Mouse (Mus musculus) frontal cortex, postnatal 36 days (tissue): Measurements from ENCODE around the gene Fezf1.

Experiments used
- DNase-seq, 2 experiments: peaks; one replicate each; pipeline ENCODE4 v3.0.0; 2022; ENCODE audit warnings: low spot score in 2 of 2

Fezf1 gene

GRCm38 (mm10) chr6:23247512-23248312 lies 450 bp downstream of the Fezf1 start:
- no peak for DNase-seq

GRCm38 (mm10) chr6:23246790-23247511 lies 1.2 kb downstream of the Fezf1 start:
- DNase-seq, result no peak

GRCm38 (mm10) chr6:23246061-23246789 lies 1.9 kb downstream of the Fezf1 start:
- no peak for DNase-seq

GRCm38 (mm10) chr6:23245545-23246011 lies 2.6 kb downstream of the Fezf1 start:
- no peak for DNase-seq

- no peak for DNase-seq
These were observed 3.0 kb downstream of the Fezf1 start for GRCm38 (mm10) chr6:23245121-23245520.

- no peak for DNase-seq
These were observed 4.1 kb downstream of the Fezf1 start for GRCm38 (mm10) chr6:23243821-23244760.

- no peak for DNase-seq
These were observed 36.7 kb downstream of the Fezf1 start for GRCm38 (mm10) chr6:23211499-23211898.

GRCm38 (mm10) chr6:23207791-23208190 lies 40.4 kb downstream of the Fezf1 start:
- no peak for DNase-seq

- no peak for DNase-seq
These were observed 45.5 kb downstream of the Fezf1 start for GRCm38 (mm10) chr6:23202630-23203029.
